Mouse (Mus musculus): ENCODE measurements around the gene Pcnx. TPM values are rescaled to one million over a fixed set of nuclear protein-coding genes. Genes with fewer than 3 reads are reported as not detected.
"Not testable (repeated sequence)": the region's sequence is repeated elsewhere in the genome, so short reads cannot be mapped to it uniquely, and the experiment has no call there.

Pcnx gene
- total RNA-seq, 2 experiments from 2014 or later: 68.0 to 70.0 TPM

- DNase-seq; intact Hi-C loops (cut with DNase I): not testable (repeated sequence)
Measured at GRCm38 (mm10) chr12:82033973-82034372, 174.2 kb downstream of the Pcnx start.

GRCm38 (mm10) chr12:82044078-82044477 is 184.3 kb downstream of the Pcnx start:
- intact Hi-C loops (cut with DNase I); DNase-seq: not testable (repeated sequence)

Other genes with a start within 250 kb of the Pcnx start
- 1 to 10 TPM; 3.2 to 3.5 TPM for gene Ttc9, start 228.8 kb upstream of the Pcnx start, total RNA-seq (2021)
- under 1 TPM; 0.22 to 0.29 TPM for gene Map3k9, start 78.8 kb upstream of the Pcnx start, total RNA-seq (2021)

All from heart, postnatal 14 days (tissue).